Mouse (Mus musculus) adrenal gland, postnatal 36 days (tissue): ENCODE measurements at regions not wholly inside any gene's neighbourhood (a gene's known extent, or its start where the extent isn't known, plus 50 kb on each side); places are given as distances from the start of the nearest gene placed in this dataset.

Experiments
- DNase-seq, 2 experiments: peaks; one replicate each; pipeline ENCODE4 v3.0.0; 2021; ENCODE audit warnings: mixed read lengths in 1 of 2

DNA sequence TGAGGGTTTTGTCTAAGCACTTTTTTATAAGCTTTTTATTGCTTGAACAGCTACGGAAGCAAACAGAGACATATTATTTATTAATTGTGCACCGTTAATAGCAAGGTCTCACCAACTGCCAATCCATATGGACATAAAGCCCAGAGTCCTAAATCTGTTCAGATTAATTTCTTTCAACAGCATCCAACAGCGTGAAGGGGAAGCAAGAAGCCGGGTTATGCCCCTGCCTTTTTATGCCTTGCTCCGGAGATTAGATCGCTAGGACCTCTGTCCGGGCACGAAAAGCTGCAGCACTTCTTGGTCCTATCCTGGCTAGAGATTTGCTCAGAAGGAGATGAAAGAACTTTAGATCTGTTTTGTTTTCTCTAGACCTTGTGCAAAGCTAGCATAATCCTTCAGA, 289.6 kb upstream of the Epha7 start:
- DNase-seq, result no peak

DNA sequence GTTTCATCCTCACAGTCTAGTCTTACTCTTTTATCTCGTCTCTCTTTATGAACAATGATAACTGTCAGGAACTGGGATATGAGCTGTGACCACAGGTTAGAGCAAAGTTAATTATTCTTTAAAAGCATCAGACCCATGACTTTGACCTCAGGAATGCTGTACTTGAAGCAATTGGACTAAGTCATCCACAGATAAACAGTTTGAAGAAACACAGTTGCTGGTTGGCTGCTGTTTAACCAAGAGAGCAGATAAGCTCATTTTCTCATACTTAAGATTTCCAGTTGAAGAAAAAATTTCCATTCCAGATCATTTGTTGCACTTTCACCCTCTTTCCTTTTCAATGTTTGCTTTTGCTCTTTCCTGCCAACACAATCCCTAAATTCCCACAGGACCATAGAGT, 270.7 kb upstream of the Epha7 start:
- DNase-seq, result no peak

DNA sequence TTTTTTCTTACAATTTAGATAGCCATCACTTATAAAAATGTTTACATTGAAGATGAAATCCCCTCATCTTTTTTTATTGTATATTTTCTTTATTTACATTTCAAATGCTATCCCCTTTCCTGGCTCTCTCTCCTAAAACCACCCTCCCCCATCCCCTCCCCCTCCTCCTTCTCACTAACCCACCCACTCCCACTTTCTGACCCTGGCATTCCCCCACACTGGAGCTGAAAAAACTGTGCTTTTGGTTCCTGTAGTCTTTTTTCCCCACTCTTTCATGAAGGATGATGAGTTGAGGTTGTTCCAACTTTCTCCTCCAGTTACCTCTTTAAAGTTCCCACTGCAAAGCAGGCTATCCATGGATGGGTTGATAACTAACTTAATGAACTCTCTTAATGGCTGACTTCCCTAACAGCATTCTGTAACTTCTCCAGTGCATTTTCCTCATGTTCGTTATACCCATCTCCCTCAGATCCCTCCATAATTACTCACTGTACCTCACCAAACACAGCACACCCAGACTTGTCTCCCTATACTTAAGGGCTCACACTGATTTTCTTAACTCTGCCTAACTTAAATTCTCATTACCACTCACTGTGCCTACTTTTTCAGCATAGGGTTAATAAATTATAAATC, 270.1 kb upstream of the Epha7 start:
- no peak for DNase-seq

DNA sequence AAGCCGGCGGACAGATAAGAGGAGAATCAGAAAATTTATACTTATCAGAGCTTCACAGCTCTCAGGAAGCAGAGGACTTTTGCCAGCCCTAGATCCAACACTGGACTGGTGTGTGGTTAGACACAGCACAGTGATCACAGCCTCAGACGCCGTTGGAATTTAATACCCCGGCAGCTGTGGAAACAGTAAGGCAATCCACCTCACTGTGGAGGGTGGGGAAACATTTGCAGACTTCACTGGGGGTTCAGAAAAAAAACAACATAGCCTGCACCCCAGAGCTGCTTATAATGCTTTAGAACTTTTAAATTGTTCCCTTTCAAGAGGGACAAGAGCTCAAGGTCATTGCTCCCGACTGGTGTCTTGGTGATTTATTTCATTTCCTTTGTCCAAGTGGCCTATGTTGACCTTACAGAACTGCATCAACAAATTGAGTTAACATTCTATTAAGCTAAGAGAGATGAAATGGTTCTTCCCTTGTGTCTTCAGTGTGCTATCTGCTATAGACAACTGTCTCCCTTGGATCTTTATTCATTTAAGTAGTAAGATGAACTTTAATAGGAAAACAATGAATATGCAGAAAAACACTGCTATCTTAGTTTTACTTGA, 264.6 kb upstream of the Epha7 start:
- DNase-seq, result peak in 1 of 2 experiments; percentile 2

DNA sequence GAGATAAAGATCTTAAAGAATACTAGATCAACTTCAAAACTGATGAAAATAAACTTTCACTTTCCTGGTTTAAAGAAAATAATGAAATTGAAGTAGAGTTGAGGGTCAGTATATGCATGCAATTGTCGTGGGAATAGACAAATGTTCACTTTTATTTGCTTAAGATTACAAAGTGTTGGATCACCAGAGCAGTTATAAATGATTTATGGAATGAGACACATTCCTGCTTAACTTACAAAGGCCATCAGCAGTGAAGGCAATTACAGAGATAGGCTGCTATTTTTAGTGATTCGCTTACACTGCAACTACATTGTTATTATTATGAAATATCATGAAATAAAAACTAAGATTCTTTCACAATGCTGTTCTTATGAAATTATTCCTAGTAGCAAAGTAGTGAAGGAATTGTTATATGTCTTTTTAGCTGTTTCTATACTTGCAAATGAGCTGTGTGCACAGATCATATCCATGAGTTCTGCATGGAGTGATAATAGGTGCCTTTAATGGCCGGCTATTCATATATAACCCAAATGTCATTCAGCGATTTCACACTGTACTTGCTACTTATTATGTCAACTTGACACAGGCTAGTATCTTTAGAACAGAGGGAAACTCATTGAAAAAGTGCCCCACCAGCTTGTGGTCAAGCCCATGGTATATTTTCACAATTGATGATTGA, 241.7 kb upstream of the Epha7 start:
- DNase-seq, result no peak

GRCm38 (mm10) chr4:28588745-28589530, 224.0 kb upstream of the Epha7 start:
- no peak for DNase-seq
